Mouse (Mus musculus): ENCODE measurements around the gene Atxn7l2. TPM values are rescaled to one million over a fixed set of nuclear protein-coding genes. Genes with fewer than 3 reads are reported as not detected.
A peak's percentile ranks its signal among the peaks of the same experiment; 100 is the strongest.

Gene Atxn7l2
- polyA plus RNA-seq (2012; fragmentation: generic; extraction: Trizol), result 2.7 TPM

- H3K27me3 ChIP-seq (ENCODE audit: control insufficient read depth, insufficient read depth, insufficient read length), result no peaks in the 10 kb centered on the region
- peak within 1 kb of the TSS; percentile 84 for H3K4me3 ChIP-seq
- H3ac ChIP-seq (ENCODE audit: control insufficient read depth, insufficient read length), result peak within 1 kb of the TSS; percentile 35
- peaks cover 6% of the 10 kb centered on the region for H3K36me3 ChIP-seq (ENCODE audit: control insufficient read depth, insufficient read depth)
- peaks cover 6% of the 10 kb centered on the region for H3K79me2 ChIP-seq (ENCODE audit: control insufficient read depth, insufficient read depth)
- TF ChIP-seq REST (IDR thresholded peaks at IDR 0.05; ENCODE audit: insufficient read depth, insufficient read length) (no peak), SRF (IDR thresholded peaks at IDR 0.05; ENCODE audit: control insufficient read depth, insufficient read length, low read depth) (no peak), MAX (IDR thresholded peaks at IDR 0.05; ENCODE audit: low read depth) (no peak), E2F4 (IDR thresholded peaks at IDR 0.05; ENCODE audit: insufficient read depth) (no peak), MYOG (IDR thresholded peaks at IDR 0.05; ENCODE audit: control insufficient read depth in 1 of 3, insufficient read depth in 1 of 3, insufficient read length in 2 of 3, low read depth in 2 of 3) (no peak), POLR2AphosphoS2 (IDR thresholded peaks at IDR 0.05; ENCODE audit: insufficient read length, low read depth) (no peak), POLR2A (IDR thresholded peaks at IDR 0.05; ENCODE audit: insufficient read length, low read depth) (no peak), USF1 (IDR thresholded peaks at IDR 0.05; ENCODE audit: low read depth) (no peak), TCF3 (IDR thresholded peaks at IDR 0.05; ENCODE audit: insufficient read length, low read depth) (no peak), CEBPB (IDR thresholded peaks at IDR 0.05; ENCODE audit: insufficient read depth, poor library complexity, severe bottlenecking) (no peak), MYOD1 (IDR thresholded peaks at IDR 0.05; ENCODE audit: control insufficient read depth in 1 of 3, insufficient read length in 2 of 3, low read depth in 2 of 3) (no peak), TCF12 (IDR thresholded peaks at IDR 0.05; ENCODE audit: insufficient read depth, poor library complexity, severe bottlenecking) (no peak)
- H3K4me2 ChIP-seq (ENCODE audit: low read depth), result peak within 1 kb of the TSS; percentile 92
Measured at GRCm38 (mm10) chr3:108210771-108211139, at the start of gene Atxn7l2. Gene Atxn7l2, minus strand, starts transcription at chr3:108210934.

DNA sequence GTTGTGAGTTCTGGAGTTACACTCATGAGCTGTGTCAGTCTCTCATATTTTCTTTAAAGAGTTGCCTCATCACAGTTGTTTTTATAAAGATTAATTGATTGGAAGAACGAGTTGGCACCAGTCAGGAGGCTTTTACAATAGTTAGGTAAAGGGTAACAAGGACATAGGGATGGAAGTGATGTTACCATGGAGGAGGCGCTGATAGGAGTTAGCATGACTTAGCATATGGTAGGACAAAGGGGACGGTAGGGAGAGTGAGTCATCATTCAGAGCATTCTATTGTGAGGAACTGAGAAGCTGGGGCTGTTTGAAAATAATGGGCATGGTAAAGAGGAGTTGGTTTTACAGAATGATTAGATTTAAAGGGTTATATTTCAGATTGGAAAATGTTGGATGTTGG lies 48.6 kb upstream of the Atxn7l2 start:
- Histone ChIP-seq H3K36me3 (ENCODE audit: control insufficient read depth, insufficient read depth) (peaks cover 18% of the 10 kb centered on the region), H3K27me3 (ENCODE audit: control insufficient read depth, insufficient read depth, insufficient read length) (no peaks in the 10 kb centered on the region), H3K4me2 (ENCODE audit: low read depth) (peak overlapping the region; percentile 87), H3K79me2 (ENCODE audit: control insufficient read depth, insufficient read depth) (peaks cover 67% of the 10 kb centered on the region), H3ac (ENCODE audit: control insufficient read depth, insufficient read length) (no peak overlapping the region), H3K4me3 (peak overlapping the region; percentile 62)
- TF ChIP-seq POLR2AphosphoS2 (IDR thresholded peaks at IDR 0.05; ENCODE audit: insufficient read length, low read depth), result no peak
- TF ChIP-seq POLR2A (IDR thresholded peaks at IDR 0.05; ENCODE audit: insufficient read length, low read depth), result no peak
- no peak for TF ChIP-seq TCF3 (IDR thresholded peaks at IDR 0.05; ENCODE audit: insufficient read length, low read depth)
- TF ChIP-seq TCF12 (IDR thresholded peaks at IDR 0.05; ENCODE audit: insufficient read depth, poor library complexity, severe bottlenecking), result no peak
- TF ChIP-seq REST (IDR thresholded peaks at IDR 0.05; ENCODE audit: insufficient read depth, insufficient read length), result no peak
- no peak for TF ChIP-seq USF1 (IDR thresholded peaks at IDR 0.05; ENCODE audit: low read depth)
- no peak for TF ChIP-seq SRF (IDR thresholded peaks at IDR 0.05; ENCODE audit: control insufficient read depth, insufficient read length, low read depth)
- no peak for TF ChIP-seq MYOG (IDR thresholded peaks at IDR 0.05; ENCODE audit: control insufficient read depth in 1 of 3, insufficient read depth in 1 of 3, insufficient read length in 2 of 3, low read depth in 2 of 3)
- no peak for TF ChIP-seq MAX (IDR thresholded peaks at IDR 0.05; ENCODE audit: low read depth)
- TF ChIP-seq E2F4 (IDR thresholded peaks at IDR 0.05; ENCODE audit: insufficient read depth), result no peak
- TF ChIP-seq MYOD1 (IDR thresholded peaks at IDR 0.05; ENCODE audit: control insufficient read depth in 1 of 3, insufficient read length in 2 of 3, low read depth in 2 of 3), result no peak
- no peak for TF ChIP-seq CEBPB (IDR thresholded peaks at IDR 0.05; ENCODE audit: insufficient read depth, poor library complexity, severe bottlenecking)

DNA sequence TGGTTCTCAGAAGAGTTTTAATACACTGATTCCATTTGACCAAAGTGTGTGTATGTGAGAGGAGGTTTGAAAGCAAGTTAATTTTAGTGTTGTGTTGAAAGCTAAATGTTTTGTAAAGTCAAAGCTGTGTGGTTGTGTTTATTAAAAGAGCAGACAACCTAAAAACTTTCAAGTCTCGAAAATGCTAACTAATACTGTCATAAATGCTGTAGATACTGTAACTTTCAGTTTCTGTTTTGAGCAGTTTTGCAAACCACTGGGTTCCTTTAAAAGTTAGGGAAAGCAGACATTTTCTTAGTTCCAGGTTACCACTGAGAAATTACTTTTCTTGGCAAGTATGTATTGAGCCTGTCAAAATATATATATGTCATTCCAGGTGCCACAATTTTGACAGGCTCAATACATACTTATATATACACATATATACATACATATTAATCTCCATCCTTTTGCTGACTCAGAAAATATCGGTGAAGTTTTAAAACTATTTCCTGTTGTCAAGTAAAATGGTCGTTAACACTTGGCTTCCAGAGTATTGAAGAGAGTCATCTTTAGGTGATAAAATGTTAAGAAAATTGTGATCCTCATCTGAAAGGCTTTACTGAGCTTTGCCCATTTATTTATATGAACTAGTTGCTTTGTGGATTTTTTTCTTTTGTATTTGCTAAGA lies 47.2 kb upstream of the Atxn7l2 start:
- Histone ChIP-seq H3ac (ENCODE audit: control insufficient read depth, insufficient read length) (peak overlapping the region; percentile 33), H3K4me3 (peak overlapping the region; percentile 62), H3K27me3 (ENCODE audit: control insufficient read depth, insufficient read depth, insufficient read length) (no peaks in the 10 kb centered on the region), H3K36me3 (ENCODE audit: control insufficient read depth, insufficient read depth) (peaks cover 4% of the 10 kb centered on the region), H3K79me2 (ENCODE audit: control insufficient read depth, insufficient read depth) (peaks cover 54% of the 10 kb centered on the region), H3K4me2 (ENCODE audit: low read depth) (peak overlapping the region; percentile 87)
- TF ChIP-seq E2F4 (IDR thresholded peaks at IDR 0.05; ENCODE audit: insufficient read depth), result no peak
- no peak for TF ChIP-seq REST (IDR thresholded peaks at IDR 0.05; ENCODE audit: insufficient read depth, insufficient read length)
- no peak for TF ChIP-seq USF1 (IDR thresholded peaks at IDR 0.05; ENCODE audit: low read depth)
- no peak for TF ChIP-seq TCF12 (IDR thresholded peaks at IDR 0.05; ENCODE audit: insufficient read depth, poor library complexity, severe bottlenecking)
- no peak for TF ChIP-seq POLR2A (IDR thresholded peaks at IDR 0.05; ENCODE audit: insufficient read length, low read depth)
- no peak for TF ChIP-seq MYOG (IDR thresholded peaks at IDR 0.05; ENCODE audit: control insufficient read depth in 1 of 3, insufficient read depth in 1 of 3, insufficient read length in 2 of 3, low read depth in 2 of 3)

DNA sequence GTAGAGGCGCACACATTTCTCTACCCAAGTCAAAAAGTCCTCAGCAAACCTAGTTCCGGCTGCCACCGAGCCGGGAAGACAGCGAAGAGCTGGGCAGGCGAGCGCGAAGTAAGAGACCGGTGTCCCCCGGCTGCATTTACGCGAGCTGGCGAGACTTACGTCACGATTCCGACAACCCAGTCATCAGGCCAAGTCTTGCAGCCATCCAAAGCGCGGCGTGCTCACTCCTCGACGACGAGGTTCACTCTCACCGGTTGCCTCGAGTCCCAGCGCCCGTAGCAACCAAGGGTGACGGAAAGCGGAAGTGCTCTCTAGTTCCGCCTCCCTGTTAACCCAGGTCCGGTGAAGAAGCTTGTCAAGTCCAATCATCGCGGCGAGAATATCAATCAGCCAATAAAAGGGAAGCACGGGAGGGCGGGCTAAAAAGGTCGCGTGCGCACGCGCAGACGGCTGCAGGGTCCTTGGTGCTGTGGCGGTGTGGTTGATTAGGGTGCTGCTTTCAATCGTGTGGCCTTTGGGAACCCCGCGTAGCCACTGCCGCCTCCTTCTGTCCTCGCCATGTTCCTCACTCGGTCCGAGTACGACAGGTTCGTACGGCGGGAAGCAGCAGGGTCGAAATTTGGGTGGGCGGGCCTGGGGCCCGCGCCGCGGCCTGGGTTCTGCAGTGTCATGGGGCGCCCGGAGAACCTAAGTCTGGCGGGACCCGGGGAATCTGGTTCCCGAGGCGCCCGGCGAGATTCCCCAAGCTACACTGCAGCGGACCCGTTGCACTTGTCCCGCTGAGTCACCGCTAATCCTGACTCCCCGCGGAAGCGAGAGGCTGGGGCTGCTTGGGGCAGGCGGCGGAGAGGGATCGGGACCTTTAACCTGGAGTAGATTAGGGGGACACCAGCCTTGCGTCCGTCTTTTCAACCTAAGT lies 46.2 kb upstream of the Atxn7l2 start, which contains the start of gene Psma5:
Psma5 (plus strand) TSS at position 208 of the 919 bp plus-strand sequence.
- Histone ChIP-seq H3K79me2 (ENCODE audit: control insufficient read depth, insufficient read depth) (peaks cover 48% of the 10 kb centered on the region), H3K4me3 (peak within 1 kb of the TSS; percentile 62)
- TF ChIP-seq MAX (IDR thresholded peaks at IDR 0.05; ENCODE audit: low read depth), result peak; percentile 62
- TF ChIP-seq CEBPB (IDR thresholded peaks at IDR 0.05; ENCODE audit: insufficient read depth, poor library complexity, severe bottlenecking), result no peak
- TF ChIP-seq POLR2A (IDR thresholded peaks at IDR 0.05; ENCODE audit: insufficient read length, low read depth), result peak; percentile 68
- peak; percentile 30 for TF ChIP-seq POLR2AphosphoS2 (IDR thresholded peaks at IDR 0.05; ENCODE audit: insufficient read length, low read depth)
- TF ChIP-seq USF1 (IDR thresholded peaks at IDR 0.05; ENCODE audit: low read depth), result no peak

More for the DNA sequence above, 46.2 kb upstream of the Atxn7l2 start, which contains the start of gene Psma5:
- peak within 1 kb of the TSS; percentile 33 for H3ac ChIP-seq (ENCODE audit: control insufficient read depth, insufficient read length)
- peak within 1 kb of the TSS; percentile 91 for H3K4me2 ChIP-seq (ENCODE audit: low read depth)
- no peaks in the 10 kb centered on the region for H3K36me3 ChIP-seq (ENCODE audit: control insufficient read depth, insufficient read depth)
- no peaks in the 10 kb centered on the region for H3K27me3 ChIP-seq (ENCODE audit: control insufficient read depth, insufficient read depth, insufficient read length)

All from myocyte (in vitro differentiated cells).